Mouse (Mus musculus) forebrain, postnatal 0 days (tissue): ENCODE measurements around the gene Gbx2. TPM values are rescaled to one million over a fixed set of nuclear protein-coding genes. Genes with fewer than 3 reads are reported as not detected.

Experiments
- ATAC-seq: fragments of 200-750 bp; cut with Nextera tagmentation; 2 replicates; pipeline ENCODE4 v1.8.0; 2017; ENCODE audit warnings: mild to moderate bottlenecking, moderate library complexity
- DNase-seq: peaks from one replicate; pipeline ENCODE4 v3.0.0-alpha.2; 2015
- H3K27ac ChIP-seq: fragments of 300-500 bp; sonication (generic); 2 replicates; pipeline ENCODE4 v1.5.1; 2014; ENCODE audit warnings: low read depth, mild to moderate bottlenecking, antibody characterized with exemption, low read length, moderate library complexity, mixed read lengths
- H3K27me3 ChIP-seq: fragments of 300-500 bp; sonication (generic); 2 replicates; pipeline ENCODE4 v1.6.1; 2014; ENCODE audit warnings: mild to moderate bottlenecking, low read length, mixed read lengths; ENCODE audit not compliant: insufficient read depth
- H3K36me3 ChIP-seq: fragments of 300-500 bp; sonication (generic); 2 replicates; pipeline ENCODE4 v1.6.1; 2014; ENCODE audit warnings: mild to moderate bottlenecking, moderate library complexity; ENCODE audit not compliant: insufficient read depth
- H3K4me1 ChIP-seq: fragments of 300-500 bp; sonication (generic); 2 replicates; pipeline ENCODE4 v1.6.1; 2014; ENCODE audit warnings: antibody characterized with exemption; ENCODE audit not compliant: insufficient read depth
- H3K4me2 ChIP-seq: fragments of 300-500 bp; sonication (generic); 2 replicates; pipeline ENCODE4 v1.6.1; 2014; ENCODE audit warnings: low read depth, mild to moderate bottlenecking, moderate library complexity
- H3K4me3 ChIP-seq: fragments of 300-500 bp; sonication (generic); 2 replicates; pipeline ENCODE4 v1.5.1; 2014; ENCODE audit warnings: low read depth, low read length, mixed read lengths
- H3K9ac ChIP-seq: fragments of 300-500 bp; sonication (generic); 2 replicates; pipeline ENCODE4 v1.6.1; 2014; ENCODE audit warnings: mild to moderate bottlenecking
- H3K9me3 ChIP-seq: fragments of 300-500 bp; sonication (generic); 2 replicates; pipeline ENCODE4 v1.6.1; 2016; ENCODE audit warnings: low read length
- CTCF ChIP-seq: sonication (generic); IDR thresholded peaks from 2 replicates; pipeline ENCODE4 v1.5.1; 2016; ENCODE audit warnings: antibody characterized with exemption, control low read depth, low read depth
- WGBS: fragments of 180-500 bp; shearing (Covaris S2); extraction: QIAGEN DNeasy Blood & Tissue Kit; methylation state at CpG from one replicate; pipeline ENCODE4 v1.1.7; 2014; 5-methylcytosine and 5-hydroxymethylcytosine counted together
- polyA plus RNA-seq: library from polyadenylated mRNA; unstranded; fragments of >200 nt; fragmentation: Nextera tagmentation; extraction: Ambion mirVana; gene quantifications from 2 replicates; pipeline ENCODE4 v1.2.1, GENCODE M21; 2015
- total RNA-seq: library from RNA; depleted of rRNA; stranded (reverse); fragments of >200 nt; gene quantifications from 2 replicates; pipeline ENCODE4 v1.2.3, GENCODE M21; 2014

Gbx2 gene
- total and polyA plus RNA-seq, 2 experiments from 2014 or later, result 14.4 to 21.2 TPM

DNA sequence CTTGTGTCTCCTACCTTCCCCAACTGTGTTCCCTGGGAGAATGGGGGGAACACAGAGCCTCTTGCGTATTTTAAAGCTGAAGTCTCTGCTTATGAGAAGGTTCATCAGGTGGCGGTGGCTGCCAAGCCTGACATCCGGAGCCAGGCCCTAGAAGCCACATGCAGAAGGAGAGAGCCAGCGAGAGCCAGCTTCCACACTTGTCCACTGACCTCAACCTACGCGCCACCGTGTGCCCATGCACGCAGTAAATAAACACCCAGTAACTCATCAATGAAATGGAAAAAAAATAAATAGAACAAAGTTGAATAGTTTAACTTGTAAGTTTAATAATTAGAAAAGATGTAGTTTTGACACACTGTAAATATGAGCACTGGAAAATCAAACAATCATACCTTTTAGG is 21.2 kb downstream of the Gbx2 start:
- no peak for TF ChIP-seq CTCF
- Histone ChIP-seq H3K27ac (no peak overlapping the region), H3K27me3 (0 out of 2 replicates have a peak, but pooled peaks cover 12% of the 10 kb centered on the region), H3K36me3 (no peaks in the 10 kb centered on the region), H3K4me2 (no peak overlapping the region), H3K9me3 (no peaks in the 10 kb centered on the region), H3K9ac (no peak overlapping the region), H3K4me1 (no peaks in the 10 kb centered on the region), H3K4me3 (no peak overlapping the region)
- WGBS, result 94% methylated on average over 8 of the region's 8 CpGs
- no peak for DNase-seq
- ATAC-seq, result no peak

DNA sequence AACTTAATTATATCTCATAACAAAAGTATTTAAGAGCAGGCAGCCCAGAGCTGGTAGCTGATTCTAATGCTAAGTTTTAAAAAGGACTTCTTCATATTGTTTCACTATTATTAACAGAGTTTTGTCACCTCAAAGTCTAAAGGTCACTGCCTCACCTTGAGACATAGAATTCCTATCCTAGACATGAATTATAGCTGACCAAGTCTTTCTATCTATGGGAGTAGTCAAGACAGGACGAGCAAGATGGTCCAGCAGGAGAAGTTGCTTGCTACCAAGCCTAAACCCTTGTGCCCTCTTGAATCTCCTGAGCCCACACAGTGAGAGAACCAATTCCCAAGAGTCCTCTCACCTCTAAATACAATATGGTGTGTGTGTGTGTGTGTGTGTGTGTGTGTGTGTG is 28.3 kb downstream of the Gbx2 start:
- no peak for ATAC-seq
- no peak overlapping the region for H3K9ac ChIP-seq
- TF ChIP-seq CTCF, result no peak
- H3K4me1 ChIP-seq, result no peaks in the 10 kb centered on the region
- H3K9me3 ChIP-seq, result no peaks in the 10 kb centered on the region
- H3K27ac ChIP-seq, result no peak overlapping the region
- no peak overlapping the region for H3K4me2 ChIP-seq
- H3K27me3 ChIP-seq, result no peaks in the 10 kb centered on the region
- no peaks in the 10 kb centered on the region for H3K36me3 ChIP-seq
- WGBS, result 93% methylated on average over 1 of the region's 1 CpGs
- H3K4me3 ChIP-seq, result no peak overlapping the region
- DNase-seq, result no peak

DNA sequence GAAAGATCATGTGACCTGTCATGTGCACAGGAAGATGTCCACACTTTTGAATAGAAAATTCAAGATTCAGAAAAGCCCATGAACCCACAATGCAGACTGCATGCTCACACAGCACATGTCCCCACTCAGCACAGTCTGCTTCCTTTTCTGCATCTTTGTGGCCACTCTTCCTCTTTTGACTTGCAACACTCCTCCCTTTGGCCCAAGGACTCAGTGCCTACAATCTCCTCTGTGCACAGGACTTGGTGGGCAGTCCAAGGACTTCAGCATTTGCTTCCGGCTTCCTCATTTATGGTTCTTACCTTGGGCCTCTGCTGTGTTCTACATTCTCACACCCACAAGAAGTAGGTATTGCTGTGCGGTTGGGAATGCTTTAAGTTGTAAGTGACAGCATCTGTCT is 28.7 kb downstream of the Gbx2 start:
- 94% methylated on average over 2 of the region's 2 CpGs for WGBS
- H3K27me3 ChIP-seq, result no peaks in the 10 kb centered on the region
- no peak overlapping the region for H3K4me2 ChIP-seq
- no peak overlapping the region for H3K9ac ChIP-seq
- H3K36me3 ChIP-seq, result no peaks in the 10 kb centered on the region
- H3K27ac ChIP-seq, result no peak overlapping the region
- TF ChIP-seq CTCF, result no peak
- H3K9me3 ChIP-seq, result no peaks in the 10 kb centered on the region
- ATAC-seq (no peak), DNase-seq (no peak)
- no peak overlapping the region for H3K4me3 ChIP-seq
- no peaks in the 10 kb centered on the region for H3K4me1 ChIP-seq

DNA sequence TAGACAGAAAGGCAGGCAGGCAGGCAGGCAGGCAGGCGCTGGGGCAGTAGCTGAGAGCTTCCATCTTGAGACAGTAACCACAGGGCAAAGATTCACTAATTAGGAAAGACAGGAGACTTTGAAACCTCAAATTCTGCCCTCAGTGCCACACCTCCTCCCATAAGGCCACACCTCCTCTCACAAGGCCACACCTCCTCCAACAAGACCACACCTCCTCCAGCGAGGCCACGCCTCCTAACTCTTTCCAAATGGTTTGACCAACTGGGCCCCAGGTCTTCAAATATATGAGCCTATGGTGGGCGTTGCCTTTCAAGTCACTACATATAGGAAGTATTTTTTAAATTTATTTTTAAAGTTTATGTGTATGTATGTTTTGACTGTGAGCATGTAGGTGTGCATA is 29.6 kb downstream of the Gbx2 start:
- no peaks in the 10 kb centered on the region for H3K9me3 ChIP-seq
- 79% methylated on average over 4 of the region's 4 CpGs for WGBS
- no peak for DNase-seq

DNA sequence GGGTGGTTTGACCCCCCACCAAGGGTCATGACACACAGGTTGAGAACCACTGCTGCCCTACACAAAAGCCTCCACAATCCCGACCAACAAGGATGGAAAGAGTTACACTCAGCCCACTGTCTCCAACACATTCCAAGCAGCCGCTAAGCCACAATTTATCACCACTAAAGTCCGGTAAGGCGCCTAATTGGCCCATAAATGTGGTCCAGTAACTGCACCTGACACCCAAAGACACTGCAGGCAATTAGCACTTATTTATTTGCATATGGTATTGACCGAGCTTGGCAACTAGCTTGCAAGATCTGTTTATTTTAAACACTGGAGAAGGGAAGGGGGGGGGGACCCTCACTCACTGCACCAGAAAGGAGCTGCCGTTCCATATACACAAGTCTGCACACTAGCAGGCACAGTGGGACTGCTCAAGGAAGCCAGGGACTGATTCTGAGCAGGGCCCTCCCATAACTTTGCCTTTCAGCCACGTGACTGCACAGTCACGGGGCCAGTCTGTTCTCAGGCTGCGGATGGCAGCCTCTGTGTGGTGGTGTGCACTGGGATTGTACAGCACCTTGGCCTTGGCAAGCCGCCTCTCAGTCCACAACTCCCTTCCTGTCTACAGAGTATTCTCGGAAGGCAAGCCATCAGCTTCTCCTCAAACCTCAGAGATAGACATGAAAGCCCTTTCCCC is 31.1 kb downstream of the Gbx2 start:
- ATAC-seq (no peak), DNase-seq (no peak)
- Histone ChIP-seq H3K9ac (no peak overlapping the region), H3K36me3 (no peaks in the 10 kb centered on the region), H3K4me1 (no peaks in the 10 kb centered on the region), H3K27me3 (no peaks in the 10 kb centered on the region), H3K4me3 (no peak overlapping the region), H3K9me3 (no peaks in the 10 kb centered on the region), H3K27ac (no peak overlapping the region), H3K4me2 (no peak overlapping the region)
- TF ChIP-seq CTCF, result no peak
- WGBS, result 56% methylated on average over 11 of the region's 11 CpGs

More for the DNA sequence above, 29.6 kb downstream of the Gbx2 start:
- Histone ChIP-seq H3K4me3 (no peak overlapping the region), H3K4me2 (no peak overlapping the region), H3K4me1 (no peaks in the 10 kb centered on the region), H3K27me3 (no peaks in the 10 kb centered on the region), H3K27ac (no peak overlapping the region), H3K36me3 (no peaks in the 10 kb centered on the region), H3K9ac (no peak overlapping the region)
- no peak for TF ChIP-seq CTCF
- no peak for ATAC-seq

DNA sequence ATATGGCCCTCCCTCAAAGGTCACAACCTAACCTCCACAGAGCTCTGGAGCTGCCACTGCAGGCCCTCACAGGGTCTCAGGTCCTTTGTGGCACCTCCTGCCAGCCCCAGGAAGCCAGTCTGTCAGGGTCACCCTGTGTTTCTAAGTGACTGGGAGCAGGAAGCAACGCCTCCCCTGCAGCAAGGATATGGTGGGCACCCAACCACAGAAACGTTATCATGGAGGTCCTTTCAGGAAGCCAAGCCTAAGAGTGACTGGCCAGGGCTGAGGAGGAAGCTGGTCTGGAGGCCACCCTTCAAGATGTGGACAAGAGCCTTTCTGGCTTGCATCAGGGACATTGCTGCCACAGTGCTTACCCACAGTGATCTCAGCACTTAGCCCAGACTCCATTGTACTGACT is 31.9 kb downstream of the Gbx2 start:
- no peaks in the 10 kb centered on the region for H3K27me3 ChIP-seq
- peaks cover under 1% of the 10 kb centered on the region; the same call in 1 of the 2 replicates for H3K36me3 ChIP-seq
- H3K4me2 ChIP-seq, result no peak overlapping the region
- DNase-seq (no peak), ATAC-seq (no peak)
- no peak overlapping the region for H3K4me3 ChIP-seq
- TF ChIP-seq CTCF, result no peak
- H3K9me3 ChIP-seq, result no peaks in the 10 kb centered on the region
- 84% methylated on average over 2 of the region's 2 CpGs for WGBS
- no peak overlapping the region for H3K27ac ChIP-seq
- H3K9ac ChIP-seq, result no peak overlapping the region
- H3K4me1 ChIP-seq, result no peaks in the 10 kb centered on the region

DNA sequence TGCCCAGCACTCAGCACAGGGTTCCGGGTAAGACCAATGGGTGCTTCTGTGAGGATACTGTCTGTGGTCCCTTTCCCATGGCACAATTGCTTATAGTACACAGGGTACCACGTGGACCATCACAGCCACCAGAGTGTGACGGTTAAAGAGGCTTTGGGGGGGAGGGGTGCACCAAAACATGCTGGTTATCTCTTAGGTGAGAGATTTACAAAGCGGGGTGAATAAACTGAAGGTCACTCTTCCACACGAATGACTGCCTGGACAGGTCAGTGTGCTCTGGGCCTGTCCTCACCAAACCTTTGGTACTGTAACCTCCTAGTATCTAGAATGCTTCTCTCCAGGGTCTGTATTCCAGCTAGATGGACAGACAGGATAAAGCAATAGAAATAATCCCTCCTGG is 35.2 kb downstream of the Gbx2 start:
- Histone ChIP-seq H3K27me3 (no peaks in the 10 kb centered on the region), H3K9ac (no peak overlapping the region), H3K4me3 (no peak overlapping the region), H3K4me1 (no peaks in the 10 kb centered on the region), H3K4me2 (no peak overlapping the region), H3K27ac (no peak overlapping the region), H3K36me3 (peaks cover 7% of the 10 kb centered on the region), H3K9me3 (no peaks in the 10 kb centered on the region)
- 88% methylated on average over 5 of the region's 5 CpGs for WGBS
- no peak for ATAC-seq
- TF ChIP-seq CTCF, result no peak
- DNase-seq, result no peak
